Mouse (Mus musculus) layer of hippocampus, adult 2 months (tissue): ENCODE measurements around the gene C2cd4d. TPM values are rescaled to one million over a fixed set of nuclear protein-coding genes. Genes with fewer than 3 reads are reported as not detected.

Experiments used
- DNase-seq, 2 experiments: peaks; one replicate each; pipeline ENCODE4 v3.0.0; 2022; ENCODE audit warnings: low spot score in 2 of 2
- H3K27ac ChIP-seq: fragments of 200-600 bp; 2 replicates; pipeline ENCODE4 v1.8.1; 2022
- H3K4me3 ChIP-seq: fragments of 200-600 bp; 2 replicates; pipeline ENCODE4 v1.8.1; 2022; ENCODE audit warnings: mild to moderate bottlenecking
- CTCF ChIP-seq: fragments of 200-600 bp; conservative IDR thresholded peaks from 2 replicates; pipeline ENCODE4 v1.8.1; 2022; ENCODE audit warnings: antibody characterized with exemption, mild to moderate bottlenecking, moderate library complexity
- total RNA-seq, 2 experiments: library from RNA; stranded (reverse); gene quantifications; 2 replicates each; pipeline ENCODE4 v1.2.3; 2021

Gene C2cd4d
- total RNA-seq, 2 experiments from 2014 or later: 0.36 to 0.47 TPM

DNA sequence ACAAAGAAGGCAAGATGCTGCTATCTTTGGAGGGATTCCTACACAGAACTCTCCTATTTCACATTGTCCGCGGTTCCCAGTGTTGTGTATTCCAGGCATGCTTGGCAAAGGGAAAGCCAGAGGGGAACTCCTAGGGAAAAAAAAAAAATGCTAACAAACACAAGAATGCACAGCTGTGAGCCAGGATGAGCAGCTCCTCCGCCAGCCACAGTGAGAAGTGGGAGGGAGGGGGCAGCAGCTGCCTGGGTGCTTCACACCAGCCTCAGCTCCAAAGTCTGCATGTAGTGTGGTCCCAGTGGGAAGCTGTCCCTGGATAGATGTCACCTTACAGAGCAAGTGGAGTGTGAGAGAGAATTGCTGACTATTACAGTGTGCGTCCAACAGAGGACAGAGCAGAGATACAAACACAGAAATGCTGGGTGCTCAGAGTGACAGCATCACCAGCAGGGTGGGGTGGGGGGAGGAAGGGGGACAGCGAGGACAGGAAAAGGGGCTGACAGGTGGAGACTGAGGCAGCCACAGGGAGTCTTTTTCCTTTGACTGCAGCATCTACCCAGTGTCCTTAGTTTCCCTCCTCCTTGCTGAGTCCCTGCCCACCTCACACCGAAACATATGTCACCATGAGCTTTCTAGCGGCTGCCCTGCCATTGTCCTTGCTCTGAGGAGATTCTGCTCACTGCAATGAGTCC lies 42.3 kb downstream of the C2cd4d start:
- TF ChIP-seq CTCF: no peak
- Histone ChIP-seq H3K4me3 (no peak overlapping the region), H3K27ac (no peak overlapping the region)
- no peak for DNase-seq

DNA sequence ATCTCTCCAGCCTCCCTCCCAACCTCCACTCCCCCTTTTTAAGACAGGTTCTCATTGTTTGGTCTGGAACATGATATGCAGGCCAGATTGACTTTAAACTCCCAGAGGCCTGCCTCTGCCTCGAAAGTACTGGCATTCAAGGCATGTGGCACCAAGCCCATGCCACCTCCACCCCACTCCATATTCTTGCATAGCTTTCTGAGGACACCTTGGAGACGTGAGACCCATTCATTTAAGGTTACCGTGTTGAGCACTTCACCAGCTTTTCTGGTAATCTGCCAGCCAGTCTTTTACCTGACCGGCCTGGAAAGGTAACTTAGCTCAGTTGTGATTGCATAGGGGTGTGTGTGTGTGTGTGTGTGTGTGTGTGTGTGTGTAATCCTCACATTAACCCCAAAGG lies 43.3 kb downstream of the C2cd4d start:
- no peak for DNase-seq
- Histone ChIP-seq H3K4me3 (no peak overlapping the region), H3K27ac (no peak overlapping the region)
- no peak for TF ChIP-seq CTCF

DNA sequence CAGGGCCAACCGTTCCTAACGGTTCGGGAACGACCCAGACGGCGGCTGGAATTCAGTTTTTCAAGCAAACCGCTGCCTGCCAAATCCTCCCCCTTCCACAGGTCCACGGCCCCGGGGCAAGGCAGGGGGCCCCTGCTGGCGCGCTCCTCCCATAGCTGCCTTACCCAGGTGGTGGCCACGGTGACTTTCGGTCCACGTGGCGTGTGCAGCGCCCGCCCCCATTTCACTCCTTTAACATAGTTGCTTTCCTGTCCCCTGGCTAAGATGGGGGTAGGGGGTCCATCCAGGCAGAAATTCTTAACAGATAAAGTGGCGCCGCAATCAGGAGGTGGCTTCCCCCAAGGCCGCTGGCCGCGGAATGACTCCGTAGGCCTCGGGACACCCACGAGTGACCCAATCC lies 50.3 kb downstream of the C2cd4d start:
- no peak for DNase-seq
- Histone ChIP-seq H3K4me3 (peak overlapping the region; percentile 81), H3K27ac (peak overlapping the region; percentile 90)
- no peak for TF ChIP-seq CTCF

DNA sequence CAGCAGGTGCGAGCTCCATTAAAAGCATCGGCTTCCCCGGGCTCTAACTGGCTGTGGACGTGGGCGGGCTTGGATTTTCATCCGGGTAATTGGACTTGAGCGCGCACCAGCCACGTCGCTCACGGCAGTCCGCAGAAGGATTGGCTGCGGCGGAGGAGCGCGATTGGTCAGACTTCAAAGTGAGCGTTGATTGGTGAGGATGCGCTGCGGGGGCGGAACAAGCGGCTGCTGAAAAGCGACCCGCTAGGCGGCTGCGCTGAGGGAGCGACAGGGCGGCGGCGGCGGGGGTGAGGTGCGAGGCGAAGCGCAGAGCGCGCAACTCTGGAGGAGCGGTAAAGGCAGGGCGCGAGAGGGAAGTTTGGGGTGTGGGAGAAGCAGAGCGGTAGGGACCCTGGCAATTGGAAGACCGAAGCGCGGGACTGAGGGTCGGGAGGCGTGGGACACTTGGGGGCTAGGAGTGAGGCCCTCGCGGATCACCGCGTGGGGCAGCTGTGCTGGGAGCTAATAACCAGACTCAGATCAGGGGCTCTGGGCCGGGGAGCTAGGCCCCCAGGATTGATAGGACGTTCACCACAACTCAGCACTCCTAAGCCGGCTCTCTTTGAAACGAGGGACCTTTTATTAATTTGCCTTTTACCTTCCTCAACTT lies 50.9 kb downstream of the C2cd4d start, which contains the start of gene Tdrkh:
Tdrkh (plus strand) TSS at position 243 of the 649 bp plus-strand sequence.
- DNase-seq: peak; percentile 97 to 99
- TF ChIP-seq CTCF: peak; percentile 57
- Histone ChIP-seq H3K27ac (peak within 1 kb of the TSS; percentile 90), H3K4me3 (peak within 1 kb of the TSS; percentile 81)

Other genes with a start within 250 kb of the C2cd4d start
- gene Gm10696, start 184.2 kb upstream of the C2cd4d start, total RNA-seq: not detected
- gene Gm5286, start 165.7 kb upstream of the C2cd4d start, total RNA-seq: not detected
- gene Gm4778, start 98.4 kb upstream of the C2cd4d start, total RNA-seq: not detected
- gene Them4, start 52.3 kb upstream of the C2cd4d start, total RNA-seq: 10 to 100 TPM; 24.3 to 26.5 TPM
- not detected for gene Them5, start 20.3 kb upstream of the C2cd4d start, total RNA-seq
- 1 to 10 TPM in 1 of 2 experiments, under 1 TPM in 1; 0.97 to 1.0 TPM for gene Rorc, start 10.4 kb downstream of the C2cd4d start, total RNA-seq
- gene Lingo4, start 36.1 kb downstream of the C2cd4d start, total RNA-seq: under 1 TPM; 0.79 to 0.98 TPM
- 10 to 100 TPM; 41.3 to 47.2 TPM for gene Tdrkh, start 50.8 kb downstream of the C2cd4d start, total RNA-seq
- gene Mrpl9, start 80.9 kb downstream of the C2cd4d start, total RNA-seq: 10 to 100 TPM; 41.3 to 44.4 TPM
- not detected for gene Oaz3, start 81.5 kb downstream of the C2cd4d start, total RNA-seq
- gene Celf3, start 115.9 kb downstream of the C2cd4d start, total RNA-seq: 100 to 1,000 TPM; 184 to 202 TPM
- 1 to 10 TPM; 5.8 to 7.2 TPM for gene Riiad1, start 117.9 kb downstream of the C2cd4d start, total RNA-seq
- 100 to 1,000 TPM; 102 to 108 TPM for gene Snx27, start 220.3 kb downstream of the C2cd4d start, total RNA-seq